Mouse (Mus musculus): ENCODE data around the gene Rapgefl1. TPM values are rescaled to one million over a fixed set of nuclear protein-coding genes. Genes with fewer than 3 reads are reported as not detected.

Rapgefl1 gene
- total RNA-seq, 4 experiments from 2014 or later, result 0.55 to 1.8 (median 1.0) TPM

DNA sequence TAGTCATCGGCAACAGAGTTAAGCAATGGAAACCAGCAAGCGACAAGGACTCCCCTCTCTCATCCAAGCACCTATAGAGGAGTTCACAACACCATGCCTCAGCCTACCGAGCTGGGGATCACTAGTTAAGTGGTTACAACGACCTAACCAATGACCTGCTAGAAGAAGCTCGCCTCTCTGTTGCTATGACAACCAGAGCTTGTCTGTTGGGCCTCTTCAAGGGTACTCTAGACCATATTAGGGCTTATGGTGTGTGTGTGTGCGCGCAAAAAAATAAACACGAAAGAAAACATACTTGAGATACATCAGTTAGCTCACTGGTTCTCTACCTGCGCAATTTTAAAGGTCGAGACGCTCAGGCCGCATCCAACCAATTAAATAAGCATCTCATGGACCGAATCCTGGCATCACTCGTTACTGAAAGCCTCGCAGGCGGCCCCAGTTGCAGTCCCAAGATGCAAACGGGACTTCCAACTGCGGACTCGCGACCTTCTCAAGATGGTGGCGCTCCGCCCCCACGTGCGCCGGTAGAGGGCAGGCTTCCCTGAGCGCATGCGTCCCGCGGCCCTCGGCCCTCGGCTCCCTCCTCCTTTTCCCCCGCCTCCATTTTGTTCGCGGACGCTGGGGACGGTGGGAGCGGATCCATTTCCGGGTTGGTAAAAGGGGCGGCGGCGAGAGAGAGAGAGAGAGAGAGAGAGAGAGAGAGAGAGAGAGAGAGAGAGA lies 26.6 kb downstream of the Rapgefl1 start, which contains the start of gene Wipf2:
TSS of gene Wipf2 (plus strand) at position 611 of the 723 bp plus-strand sequence.
- peak; percentile 93 for DNase-seq

DNA sequence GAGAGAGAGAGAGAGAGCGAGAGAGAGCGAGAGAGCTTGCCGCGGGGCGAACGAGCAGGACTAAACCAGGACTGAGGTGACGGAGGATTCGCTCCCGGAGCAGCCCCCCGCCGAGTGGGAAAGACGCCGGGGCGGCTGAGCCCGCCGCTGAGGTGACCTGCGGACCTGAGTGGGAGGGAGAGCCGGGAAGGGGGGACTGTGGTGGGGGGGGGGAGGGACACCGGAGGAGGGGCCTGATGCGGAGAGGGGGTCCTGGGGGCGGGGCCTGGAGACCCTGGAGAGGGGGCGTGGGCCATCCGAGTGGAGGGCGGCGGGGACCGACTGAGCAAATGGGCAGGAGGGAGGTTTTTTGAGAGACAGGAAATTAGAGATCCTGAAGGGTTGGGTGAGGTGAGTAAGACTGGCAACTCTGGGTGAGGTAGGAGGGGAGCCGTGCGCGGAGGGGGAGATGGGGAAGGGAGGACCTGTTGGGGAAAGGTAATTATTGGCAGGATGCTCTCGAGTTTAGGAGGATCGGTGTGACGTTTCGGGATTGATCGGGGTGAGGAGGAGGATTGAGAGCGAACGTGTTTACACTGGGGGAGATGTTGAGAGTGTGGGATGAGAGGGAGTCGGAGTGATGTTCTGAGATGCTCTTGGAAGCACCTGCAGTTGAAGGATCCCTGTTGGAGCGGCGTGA lies 27.3 kb downstream of the Rapgefl1 start:
- peak; percentile 26 for DNase-seq

DNA sequence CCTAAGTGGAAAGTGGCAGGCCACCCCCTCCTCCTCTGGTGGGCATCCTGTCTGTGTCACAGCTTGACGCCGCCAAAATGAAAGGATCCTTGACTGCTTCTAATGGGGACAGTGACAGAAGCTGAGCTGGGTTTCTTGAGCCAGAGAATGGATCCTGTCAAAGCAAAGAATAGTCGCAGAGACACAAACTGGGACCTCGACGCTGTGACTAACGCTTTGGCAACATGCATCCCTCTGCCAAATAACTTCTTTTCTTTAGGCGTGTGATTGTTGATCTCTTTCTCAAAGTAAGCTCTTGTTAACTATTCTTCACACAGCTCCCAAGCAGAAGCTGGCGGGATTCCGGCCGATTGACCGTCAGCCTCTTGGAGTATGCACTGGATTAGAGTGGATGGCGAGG lies 30.7 kb downstream of the Rapgefl1 start:
- no peak for DNase-seq

DNA sequence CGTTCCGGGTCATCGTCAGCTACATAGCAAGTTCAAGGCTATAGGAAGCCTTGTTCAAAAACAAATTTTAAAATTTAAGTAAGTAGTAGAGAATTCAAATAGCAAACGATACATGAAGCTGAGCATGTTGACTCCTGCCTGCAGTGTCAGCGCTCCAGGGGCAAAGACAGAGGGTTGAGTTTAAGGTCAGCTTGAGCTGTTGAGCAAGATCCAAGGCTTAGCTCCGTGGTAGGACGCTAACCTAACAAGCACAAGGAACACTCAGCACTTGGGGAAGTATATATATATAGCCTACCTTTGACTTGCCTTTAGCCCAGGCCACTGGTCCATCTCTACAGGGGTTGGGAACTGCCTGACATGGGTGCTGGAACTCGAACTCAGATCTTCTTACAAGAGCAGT lies 33.3 kb downstream of the Rapgefl1 start:
- no peak for DNase-seq

DNA sequence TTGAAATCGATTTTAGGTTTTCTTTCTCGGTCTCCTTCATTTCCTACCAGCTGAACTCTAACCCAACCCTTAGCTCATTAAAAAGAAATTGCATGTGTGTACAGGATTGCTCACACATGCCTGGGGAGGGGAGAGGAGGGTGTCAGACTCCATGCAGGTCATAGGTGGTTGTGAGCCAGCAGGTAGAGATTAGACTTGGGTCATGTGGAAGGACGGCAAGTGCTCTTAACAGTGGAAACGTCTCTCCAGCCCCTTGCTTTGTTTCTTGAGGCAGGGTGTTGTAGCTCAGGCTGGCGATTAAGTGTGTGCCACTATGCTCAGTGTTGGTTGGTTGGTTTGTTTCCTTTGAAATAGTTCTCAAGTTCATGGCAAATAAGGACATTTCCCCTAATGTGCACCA lies 34.2 kb downstream of the Rapgefl1 start:
- no peak for DNase-seq

DNA sequence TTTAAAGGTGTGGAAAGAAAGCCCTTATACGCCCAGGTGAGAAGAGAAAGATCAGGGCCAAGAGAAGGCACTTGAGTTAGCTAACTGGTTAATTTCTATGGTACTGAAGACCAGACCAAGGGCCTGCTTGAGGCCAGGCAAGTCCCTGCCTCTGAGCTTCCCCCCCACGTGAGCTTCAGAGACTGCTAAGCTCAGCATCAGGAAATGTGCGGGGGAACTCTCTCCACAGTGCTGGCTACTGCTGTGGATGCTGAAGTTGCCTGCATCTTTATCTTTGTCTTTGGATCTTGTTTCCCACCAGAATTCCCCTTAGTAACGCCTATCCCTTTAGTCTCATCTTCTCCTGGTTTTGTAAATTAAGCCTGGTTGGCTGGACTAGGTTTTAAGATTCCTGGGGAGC lies 34.8 kb downstream of the Rapgefl1 start:
- no peak for DNase-seq

DNA sequence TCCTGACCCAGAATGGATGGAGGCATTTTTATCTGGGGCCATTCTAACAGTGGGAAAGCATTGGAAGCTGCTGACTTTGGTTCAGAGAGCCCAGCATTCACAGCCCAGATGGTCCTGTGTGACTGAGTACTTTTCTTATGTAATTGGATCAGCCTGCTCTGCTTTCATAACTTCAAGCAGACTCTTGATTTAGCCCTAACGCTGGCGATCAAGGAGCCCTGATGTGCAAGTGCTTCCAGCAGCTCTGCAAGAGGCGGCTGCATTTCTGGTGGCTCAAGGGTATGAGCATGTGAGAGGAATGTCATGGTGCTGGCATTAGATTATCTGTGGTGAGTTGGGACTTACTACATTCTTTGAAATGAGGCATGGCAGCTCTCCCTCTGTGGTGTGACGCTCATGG lies 35.5 kb downstream of the Rapgefl1 start:
- no peak for DNase-seq

DNA sequence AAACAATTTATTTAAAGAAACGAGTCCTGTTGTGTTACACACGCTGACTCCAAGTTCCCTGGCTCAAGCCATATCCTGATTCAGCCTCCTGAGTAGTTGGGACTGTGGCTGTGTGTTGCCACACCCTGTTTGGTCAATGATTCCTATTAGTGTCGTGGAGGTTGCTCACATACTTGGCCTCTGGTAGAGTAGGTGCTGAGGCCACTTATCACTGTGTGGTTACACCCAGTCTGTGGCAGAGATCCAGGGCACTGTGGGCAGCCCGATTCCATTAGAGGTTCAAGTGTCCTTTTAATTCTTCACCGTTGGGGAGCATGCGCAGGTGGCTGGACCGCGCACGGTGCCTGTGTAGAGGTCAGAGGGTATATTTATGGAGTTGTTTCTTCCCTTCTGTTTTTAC lies 37.3 kb downstream of the Rapgefl1 start:
- no peak for DNase-seq

DNA sequence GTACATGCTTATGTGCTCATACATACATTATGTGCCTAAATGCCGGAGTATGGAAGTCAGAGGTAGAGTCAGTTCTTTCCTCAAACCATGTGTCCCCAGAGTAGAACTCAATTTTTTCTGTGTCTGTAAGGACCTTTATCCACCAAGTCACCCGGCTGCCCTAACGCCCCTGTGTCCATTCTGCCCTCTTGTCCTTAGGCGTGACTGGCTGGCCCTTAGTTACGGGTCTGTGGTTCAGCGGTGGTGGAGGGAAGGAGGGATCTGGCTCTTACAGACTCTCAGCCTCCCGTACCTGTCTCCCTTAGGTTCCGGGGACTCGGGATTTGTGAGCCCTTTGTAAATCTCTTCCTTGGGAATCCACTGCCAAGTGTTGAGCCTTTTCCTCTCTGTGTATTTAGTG lies 40.4 kb downstream of the Rapgefl1 start:
- DNase-seq, result no peak

DNA sequence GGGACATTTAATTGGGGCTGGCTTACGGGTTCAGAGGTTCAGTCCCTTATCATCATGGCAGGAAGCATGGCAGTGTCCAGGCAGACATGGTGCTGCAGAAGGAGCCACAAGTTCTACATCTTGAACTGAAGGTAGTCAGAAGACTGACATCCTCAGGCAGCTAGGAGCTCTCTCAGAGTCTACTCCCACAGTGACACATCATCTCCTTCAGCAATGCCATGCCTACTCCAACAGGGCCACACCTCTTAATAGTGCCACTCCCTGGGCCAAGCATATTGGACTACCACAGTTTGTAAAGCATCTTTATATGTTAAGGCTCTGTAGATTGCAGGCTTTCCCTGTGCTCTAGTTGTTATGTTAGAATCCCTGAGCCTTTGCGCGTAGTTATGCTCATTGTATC lies 51.1 kb downstream of the Rapgefl1 start:
- no peak for DNase-seq

DNA sequence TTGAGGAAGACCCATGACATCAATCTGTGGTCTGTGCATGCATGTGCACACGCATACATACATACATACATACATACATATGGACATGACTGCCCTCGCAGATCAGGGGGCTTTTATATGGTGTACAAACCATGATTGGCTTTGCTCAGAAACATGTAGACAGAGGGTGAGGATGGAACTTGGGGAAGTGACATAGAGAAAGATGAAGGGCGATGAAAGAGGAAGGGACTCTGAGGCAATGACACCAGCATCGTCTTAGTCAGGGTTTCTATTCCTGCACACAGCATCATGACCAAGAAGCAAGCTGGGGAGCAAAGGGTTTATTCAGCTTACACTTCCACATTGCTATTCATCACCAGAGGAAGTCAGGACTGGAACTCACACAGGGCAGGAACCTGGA lies 52.5 kb downstream of the Rapgefl1 start:
- DNase-seq, result no peak

DNA sequence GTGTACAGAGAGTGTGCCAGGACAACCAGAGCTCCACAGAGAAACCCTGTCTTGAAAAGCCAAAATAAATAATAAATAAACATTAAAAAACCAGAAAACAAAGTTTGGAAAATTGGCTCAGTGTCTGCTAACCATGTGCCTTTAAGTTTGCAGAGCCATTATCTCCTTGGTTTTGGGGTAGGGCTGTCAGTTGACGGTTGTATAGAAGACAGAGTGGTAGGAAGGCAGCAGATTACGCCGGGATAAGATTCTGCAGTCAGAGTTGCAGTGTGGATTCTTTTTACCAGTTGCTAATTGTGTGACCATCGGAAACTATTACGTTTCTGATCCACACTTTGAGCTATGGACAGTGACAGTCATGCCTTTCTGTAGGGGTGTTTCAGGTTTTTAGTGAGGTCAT lies 53.4 kb downstream of the Rapgefl1 start:
- no peak for DNase-seq

DNA sequence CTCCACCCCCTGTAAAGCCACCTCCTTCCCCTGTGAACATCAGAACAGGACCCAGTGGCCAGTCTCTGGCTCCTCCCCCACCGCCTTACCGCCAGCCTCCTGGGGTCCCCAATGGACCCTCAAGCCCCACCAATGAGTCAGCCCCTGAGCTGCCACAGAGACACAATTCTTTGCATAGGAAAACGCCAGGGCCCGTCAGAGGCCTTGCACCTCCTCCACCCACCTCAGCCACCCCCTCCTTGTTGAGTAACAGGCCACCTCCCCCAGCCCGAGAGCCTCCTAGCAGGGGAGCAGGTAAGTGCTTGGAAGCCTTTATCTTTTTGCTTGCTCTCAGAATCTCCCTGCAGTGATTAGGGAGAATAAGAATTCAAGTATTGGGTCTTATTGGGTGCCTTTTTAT lies 55.8 kb downstream of the Rapgefl1 start:
- no peak for DNase-seq

DNA sequence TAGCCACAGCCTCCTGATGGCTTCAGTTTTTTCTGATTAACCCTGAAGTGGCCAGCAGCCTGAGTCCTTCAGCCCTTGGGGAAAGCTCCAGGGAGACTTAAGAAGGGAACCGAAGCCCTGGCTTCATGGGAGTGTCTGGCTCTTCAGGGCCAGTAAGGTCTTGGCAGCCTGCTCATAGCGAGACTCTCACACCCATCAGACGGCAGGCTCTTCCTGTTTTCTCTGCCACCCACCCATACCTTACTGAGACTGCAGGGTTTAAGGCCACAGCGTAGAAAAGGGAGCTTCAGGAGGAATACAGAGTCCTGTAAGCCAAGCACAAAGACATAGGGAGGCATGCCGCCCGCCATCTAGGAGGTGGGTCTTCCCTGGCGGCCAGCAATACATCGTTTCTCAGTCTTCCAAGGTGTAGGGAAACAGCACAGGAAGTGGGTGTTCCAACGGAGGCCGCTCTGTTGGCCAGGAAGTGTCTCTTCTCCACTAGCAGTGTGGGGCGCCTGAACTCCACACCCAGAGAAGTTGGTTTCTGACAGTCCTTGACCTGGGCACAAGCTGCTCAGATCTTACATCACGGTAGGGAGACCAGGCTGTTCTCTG lies 64.0 kb downstream of the Rapgefl1 start:
- DNase-seq, result no peak

DNA sequence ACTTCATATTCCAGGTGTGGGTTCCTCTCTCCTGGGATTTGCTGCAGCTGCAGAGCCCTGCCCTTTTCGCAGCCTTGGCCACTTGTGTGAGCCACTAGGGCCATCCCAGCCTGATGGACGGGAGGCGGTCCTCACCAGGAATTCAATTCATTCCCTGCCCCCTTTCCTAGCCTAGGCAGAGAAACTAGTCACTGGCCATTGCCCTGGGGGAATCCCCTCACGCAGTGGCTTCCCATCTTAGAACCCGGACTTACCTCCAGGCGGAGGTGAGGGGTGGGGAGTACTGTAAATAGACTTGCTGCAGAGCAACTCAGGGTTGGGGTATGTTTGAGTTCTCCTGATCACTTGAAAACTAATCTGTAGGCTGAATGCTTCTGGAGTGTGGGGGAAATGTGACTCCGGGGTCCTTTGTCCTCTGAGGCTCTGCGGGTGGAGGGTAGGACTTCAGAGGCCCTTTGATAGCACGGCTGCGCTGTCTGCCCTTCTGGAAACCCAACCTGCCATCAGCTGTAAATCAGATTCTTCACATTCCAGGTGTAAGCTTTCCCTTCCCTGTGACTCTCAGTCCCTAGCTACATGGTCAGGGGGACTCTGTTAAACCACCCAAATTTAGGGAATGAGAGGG lies 66.1 kb downstream of the Rapgefl1 start:
- no peak for DNase-seq

Other genes starting within 250 kb of the Rapgefl1 start
- 100 to 1,000 TPM; 102 to 147 (median 129) TPM for gene Ormdl3, start 249.4 kb upstream of the Rapgefl1 start, total RNA-seq (2022)
- gene Lrrc3c, start 238.5 kb upstream of the Rapgefl1 start, total RNA-seq (2022), result not detected
- 10 to 100 TPM; 12.6 to 16.2 (median 14.5) TPM for gene Gm12355, start 211.1 kb upstream of the Rapgefl1 start, total RNA-seq (2022)
- gene Gsdma3, start 210.4 kb upstream of the Rapgefl1 start, total RNA-seq (2022), result 10 to 100 TPM in 1 of 4 experiments, 1 to 10 TPM in 3; 1.5 to 14.3 (median 4.9) TPM
- gene Gsdma2, start 190.0 kb upstream of the Rapgefl1 start, total RNA-seq (2022), result under 1 TPM in 1 of 4 experiments, not detected in 3; 0.63 TPM
- gene Gsdma, start 172.4 kb upstream of the Rapgefl1 start, total RNA-seq (2022), result not detected
- gene Psmd3, start 154.2 kb upstream of the Rapgefl1 start, total RNA-seq (2022), result 100 to 1,000 TPM; 115 to 121 (median 117) TPM
- not detected for gene Csf3, start 135.5 kb upstream of the Rapgefl1 start, total RNA-seq (2022)
- 10 to 100 TPM; 47.7 to 63.3 (median 55.7) TPM for gene Med24, start 107.3 kb upstream of the Rapgefl1 start, total RNA-seq (2022)
- 100 to 1,000 TPM in 1 of 4 experiments, 10 to 100 TPM in 3; 67.1 to 111 (median 82.9) TPM for gene Thra, start 96.1 kb upstream of the Rapgefl1 start, total RNA-seq (2022)
- gene Nr1d1, start 61.5 kb upstream of the Rapgefl1 start, total RNA-seq (2022), result 100 to 1,000 TPM; 140 to 286 (median 201) TPM
- 10 to 100 TPM; 93.5 to 98.5 (median 93.7) TPM for gene Msl1, start 41.3 kb upstream of the Rapgefl1 start, total RNA-seq (2022)
- 10 to 100 TPM; 34.3 to 47.2 (median 41.6) TPM for gene Casc3, start 31.9 kb upstream of the Rapgefl1 start, total RNA-seq (2022)
- 10 to 100 TPM; 20.4 to 26.7 (median 23.5) TPM for gene Wipf2, start 26.9 kb downstream of the Rapgefl1 start, total RNA-seq (2022)
- under 1 TPM; 0.20 to 0.95 (median 0.72) TPM for gene Cdc6, start 71.0 kb downstream of the Rapgefl1 start, total RNA-seq (2022)
- gene Rara, start 91.0 kb downstream of the Rapgefl1 start, total RNA-seq (2022), result 10 to 100 TPM; 21.3 to 36.8 (median 30.8) TPM
- gene Gjd3, start 146.2 kb downstream of the Rapgefl1 start, total RNA-seq (2022), result not detected
- gene Top2a, start 187.4 kb downstream of the Rapgefl1 start, total RNA-seq (2022), result 1 to 10 TPM; 3.1 to 8.3 (median 6.1) TPM
- gene Igfbp4, start 204.5 kb downstream of the Rapgefl1 start, total RNA-seq (2022), result 100 to 1,000 TPM in 2 of 4 experiments, 10 to 100 TPM in 2; 84.1 to 133 (median 104) TPM